Mouse (Mus musculus) lung, adult 2 months (tissue): ENCODE results near the gene Sbno2. TPM values are rescaled to one million over a fixed set of nuclear protein-coding genes. Genes with fewer than 3 reads are reported as not detected.

Experiments used
- DNase-seq: peaks from one replicate; pipeline ENCODE4 v3.0.0; 2022
- H3K4me1 ChIP-seq: fragments of 200-500 bp; 2 replicates; pipeline ENCODE4 v1.6.1; 2011; ENCODE audit warnings: low read length; ENCODE audit not compliant: control insufficient read depth, insufficient read depth
- H3K4me3 ChIP-seq: fragments of 200-500 bp; replicated peaks from 2 replicates; pipeline ENCODE3; 2011; ENCODE audit warnings: low read depth, mild to moderate bottlenecking, control low read depth, low read length; ENCODE audit errors: extremely low read depth
- CTCF ChIP-seq: fragments of 200-500 bp; IDR thresholded peaks from 2 replicates; pipeline ENCODE4 v1.5.1; 2011; ENCODE audit warnings: mild to moderate bottlenecking, low read length, control low read depth; ENCODE audit not compliant: insufficient read depth
- POLR2A ChIP-seq: fragments of 200-500 bp; IDR thresholded peaks from 2 replicates; pipeline ENCODE4 v1.6.1; 2011; ENCODE audit warnings: low read depth, mild to moderate bottlenecking, control low read depth, low read length, borderline replicate concordance; ENCODE audit errors: extremely low read depth
- WGBS: fragments of 180-500 bp; shearing (Covaris S2); methylation state at CpG from one replicate; pipeline ENCODE4 v1.1.7; 2018; 5-methylcytosine and 5-hydroxymethylcytosine counted together
- polyA plus RNA-seq: library from polyadenylated mRNA; depleted of rRNA; stranded (reverse); fragments of >200 nt; gene quantifications from 2 replicates; pipeline ENCODE4 v1.2.3, GENCODE M21; 2012

The Sbno2 gene
- polyA plus RNA-seq, 1 experiment, result 85.8 TPM

DNA sequence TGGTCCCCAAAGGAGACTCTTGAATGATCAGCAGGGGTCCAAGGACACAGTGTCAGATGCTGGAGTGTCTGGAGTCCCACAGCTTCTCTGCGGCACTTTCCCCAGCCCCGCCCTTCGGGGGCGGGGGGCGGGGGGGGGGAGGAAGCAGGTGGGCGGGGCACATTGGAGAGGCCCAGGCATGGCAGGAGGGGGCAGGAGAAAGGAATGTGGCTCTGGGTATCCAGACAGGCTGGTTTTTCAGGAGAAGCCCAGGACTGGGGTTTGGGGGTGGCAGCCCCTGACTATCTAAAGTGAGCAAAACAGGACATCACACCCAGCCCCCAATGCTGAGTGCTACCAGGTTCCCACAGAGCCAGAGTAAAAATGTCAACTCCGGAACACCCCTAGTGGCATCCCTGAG, 8.1 kb downstream of the Sbno2 start:
- no peak for DNase-seq
- TF ChIP-seq POLR2A, result no peak
- TF ChIP-seq CTCF, result no peak
- H3K4me1 ChIP-seq, result peaks cover 32% of the 10 kb centered on the region
- WGBS, result 19% methylated on average over 3 of the region's 7 CpGs
- H3K4me3 ChIP-seq, result no peak overlapping the region

DNA sequence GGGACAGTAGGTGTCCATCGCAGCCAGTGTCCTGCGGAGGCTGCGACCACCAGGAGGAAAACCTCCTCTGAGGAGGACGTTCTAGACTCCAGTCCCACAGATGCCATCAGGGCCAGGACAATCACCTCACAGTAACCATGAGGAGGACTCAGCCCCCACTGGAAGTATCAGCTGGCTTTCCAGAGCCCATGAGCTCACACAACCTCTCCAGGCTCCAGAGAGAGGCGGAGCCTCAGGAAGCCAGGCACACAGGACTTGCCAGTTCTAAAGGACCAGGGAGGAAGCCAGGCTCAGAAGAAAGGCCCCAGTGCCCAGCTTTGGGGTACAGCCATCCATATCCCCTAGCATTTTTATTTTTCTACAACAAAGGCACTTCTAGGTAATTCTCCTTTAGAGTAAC, 9.8 kb downstream of the Sbno2 start:
- no peak for TF ChIP-seq POLR2A
- no peak for TF ChIP-seq CTCF
- Histone ChIP-seq H3K4me1 (peaks cover 23% of the 10 kb centered on the region), H3K4me3 (no peak overlapping the region)
- 76% methylated on average over 5 of the region's 5 CpGs for WGBS
- no peak for DNase-seq

DNA sequence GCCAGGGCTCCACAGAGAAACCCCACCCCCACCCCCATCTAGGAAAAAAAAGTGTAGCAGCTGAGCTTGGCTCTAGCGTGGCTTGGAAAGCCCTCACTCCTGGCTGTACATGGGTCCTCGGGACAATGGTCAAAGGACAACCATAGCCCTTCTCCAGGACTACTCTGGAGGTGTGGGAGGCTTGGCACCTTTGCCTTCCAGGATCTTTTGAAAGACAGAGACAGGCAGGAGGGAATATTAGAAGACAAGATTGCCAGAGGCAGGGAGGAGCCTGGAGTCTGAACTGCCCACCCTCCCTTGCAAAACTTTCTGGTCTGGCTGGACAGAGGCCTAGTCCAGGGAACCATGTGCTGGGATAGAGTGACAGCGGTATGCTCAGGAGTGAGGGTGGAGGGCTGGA, 10.7 kb downstream of the Sbno2 start:
- TF ChIP-seq CTCF, result no peak
- no peak for TF ChIP-seq POLR2A
- WGBS, result 60% methylated on average over 3 of the region's 3 CpGs
- no peak for DNase-seq
- Histone ChIP-seq H3K4me3 (no peak overlapping the region), H3K4me1 (peaks cover 17% of the 10 kb centered on the region)

DNA sequence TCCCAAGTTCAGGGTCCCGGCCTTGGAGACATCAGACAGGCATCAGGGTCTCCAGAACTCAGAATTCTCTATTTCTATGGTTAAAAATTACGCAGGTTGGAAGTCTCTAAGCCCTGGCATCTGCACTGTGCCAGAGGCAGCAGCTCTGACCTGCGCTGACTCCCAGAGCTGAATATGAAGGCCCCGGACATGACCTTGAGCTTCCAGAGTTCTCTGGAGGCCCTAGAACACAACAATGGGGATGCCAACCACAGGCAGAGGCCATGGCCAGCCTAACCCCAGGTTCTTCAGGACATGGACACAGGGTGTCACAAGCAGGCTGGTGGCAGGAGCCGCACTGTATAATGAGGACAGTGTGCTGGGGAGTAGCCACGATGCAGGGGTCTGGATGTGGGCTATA, 11.3 kb downstream of the Sbno2 start:
- Histone ChIP-seq H3K4me1 (peaks cover 17% of the 10 kb centered on the region), H3K4me3 (no peak overlapping the region)
- no peak for DNase-seq
- TF ChIP-seq CTCF (no peak), POLR2A (no peak)
- WGBS, result 91% methylated on average over 6 of the region's 6 CpGs

DNA sequence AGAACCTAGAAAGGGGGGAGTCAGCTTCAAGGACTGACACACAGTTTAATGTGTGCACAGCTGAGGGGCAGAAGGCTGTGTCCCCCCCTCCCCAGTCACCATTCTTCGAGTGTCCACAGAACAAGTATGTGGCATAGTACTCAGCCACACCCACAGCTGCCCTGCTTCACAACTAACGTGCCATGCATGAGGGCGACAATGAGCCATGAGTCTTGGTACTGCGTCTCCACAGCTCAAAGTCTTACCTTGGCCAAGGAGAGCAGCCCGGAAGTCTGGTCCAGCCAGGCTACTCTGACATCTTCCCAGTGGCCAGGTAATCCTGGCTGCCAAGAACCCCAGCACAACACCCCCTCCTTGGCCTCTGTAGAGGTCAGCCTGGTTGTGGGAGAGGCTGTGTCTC, 12.7 kb downstream of the Sbno2 start:
- TF ChIP-seq CTCF, result no peak
- no peak for TF ChIP-seq POLR2A
- no peak for DNase-seq
- WGBS, result 61% methylated on average over 5 of the region's 5 CpGs
- H3K4me3 ChIP-seq, result no peak overlapping the region
- peaks cover 15% of the 10 kb centered on the region for H3K4me1 ChIP-seq

DNA sequence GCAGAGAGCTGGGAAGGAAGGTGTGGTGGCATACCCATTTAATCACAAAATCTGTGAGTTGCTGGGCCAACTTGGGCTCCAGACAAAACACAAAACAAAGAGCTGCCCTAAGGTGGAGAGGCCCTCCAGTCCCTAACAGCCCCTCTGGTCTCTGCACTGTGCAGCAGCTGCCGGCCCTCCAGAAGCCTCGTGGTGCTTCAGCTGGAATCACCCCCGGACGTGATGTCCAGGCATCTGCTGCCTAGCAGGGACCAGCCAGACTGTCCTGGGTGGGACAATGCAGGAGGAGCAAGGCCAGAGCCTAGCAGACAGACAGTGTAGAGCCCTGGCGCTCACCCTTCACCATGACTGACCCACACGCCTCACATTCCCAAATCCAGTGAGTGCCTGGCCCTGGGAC, 13.8 kb downstream of the Sbno2 start:
- no peak for DNase-seq
- 64% methylated on average over 6 of the region's 6 CpGs for WGBS
- no peak for TF ChIP-seq POLR2A
- TF ChIP-seq CTCF, result no peak

DNA sequence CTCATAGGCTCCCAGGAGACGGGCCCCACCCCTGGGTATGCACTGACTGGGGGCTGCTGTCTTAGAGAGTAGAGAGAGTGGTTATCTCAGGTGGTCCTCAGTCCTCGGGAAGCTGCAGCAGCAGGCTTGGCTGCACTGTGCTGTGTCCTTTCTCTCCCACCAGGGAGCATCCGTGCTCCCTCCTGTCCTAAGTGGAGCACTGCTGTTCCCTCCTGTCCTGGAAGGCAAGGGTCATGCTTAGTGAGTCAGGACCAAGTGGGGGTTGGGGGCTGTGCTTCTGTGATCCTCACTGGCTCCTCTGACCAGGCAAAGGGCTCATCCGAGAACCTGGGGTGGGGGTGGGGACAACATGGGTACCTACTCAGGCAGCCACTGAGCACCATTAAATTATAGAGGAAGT, 16.2 kb downstream of the Sbno2 start:
- Histone ChIP-seq H3K4me1 (peaks cover 24% of the 10 kb centered on the region), H3K4me3 (no peak overlapping the region)
- DNase-seq, result no peak
- 69% methylated on average over 4 of the region's 4 CpGs for WGBS
- TF ChIP-seq POLR2A, result no peak
- 0 out of 2 replicates have a peak, but pooled peaks have one; percentile 16 for TF ChIP-seq CTCF

More for the DNA sequence above, 13.8 kb downstream of the Sbno2 start:
- H3K4me1 ChIP-seq, result peaks cover 16% of the 10 kb centered on the region
- no peak overlapping the region for H3K4me3 ChIP-seq

DNA sequence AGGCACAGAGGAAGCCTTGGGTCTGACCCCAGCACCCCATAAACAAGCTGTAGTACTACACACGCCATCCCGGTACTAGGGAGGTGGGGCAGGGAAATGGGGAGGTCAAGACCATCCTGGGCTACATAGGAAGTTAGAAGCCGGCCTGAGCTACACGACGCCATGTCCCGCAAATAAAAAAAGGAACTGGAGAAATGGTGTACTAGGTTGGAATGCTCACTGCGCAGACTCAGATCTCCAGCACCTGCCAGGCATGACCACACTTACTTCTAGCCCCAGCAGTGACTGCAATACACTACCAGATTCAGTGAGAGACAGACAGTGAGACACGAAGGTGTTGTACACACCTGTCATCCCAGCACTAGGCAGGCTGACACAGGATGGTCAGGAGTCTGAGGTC, 17.9 kb downstream of the Sbno2 start:
- Histone ChIP-seq H3K4me3 (no peak overlapping the region), H3K4me1 (peaks cover 21% of the 10 kb centered on the region)
- TF ChIP-seq CTCF (no peak), POLR2A (no peak)
- DNase-seq, result no peak
- WGBS, result 70% methylated on average over 8 of the region's 8 CpGs

DNA sequence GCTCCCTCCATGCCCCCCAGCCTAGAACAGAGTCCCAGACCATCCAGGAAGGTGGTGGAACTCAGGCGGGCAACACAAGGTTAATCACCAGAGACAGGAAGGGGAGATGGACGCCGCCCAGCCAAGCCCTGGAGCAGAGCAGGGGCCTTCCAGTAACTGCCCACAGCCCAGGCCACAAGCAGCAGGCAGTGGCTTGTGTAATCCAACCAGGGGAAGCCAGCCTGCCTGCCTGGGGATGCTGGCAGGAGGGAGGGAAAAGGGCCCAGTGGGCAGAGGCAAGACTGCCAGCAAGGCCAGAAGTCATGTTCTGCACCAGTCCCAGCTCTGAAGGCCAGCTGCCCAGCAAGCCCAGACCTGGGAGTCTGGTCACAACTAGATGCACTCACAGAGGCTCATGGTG, 18.5 kb downstream of the Sbno2 start:
- Histone ChIP-seq H3K4me3 (no peak overlapping the region), H3K4me1 (peaks cover 20% of the 10 kb centered on the region)
- DNase-seq, result no peak
- TF ChIP-seq CTCF (no peak), POLR2A (no peak)
- 50% methylated on average over 3 of the region's 3 CpGs for WGBS

DNA sequence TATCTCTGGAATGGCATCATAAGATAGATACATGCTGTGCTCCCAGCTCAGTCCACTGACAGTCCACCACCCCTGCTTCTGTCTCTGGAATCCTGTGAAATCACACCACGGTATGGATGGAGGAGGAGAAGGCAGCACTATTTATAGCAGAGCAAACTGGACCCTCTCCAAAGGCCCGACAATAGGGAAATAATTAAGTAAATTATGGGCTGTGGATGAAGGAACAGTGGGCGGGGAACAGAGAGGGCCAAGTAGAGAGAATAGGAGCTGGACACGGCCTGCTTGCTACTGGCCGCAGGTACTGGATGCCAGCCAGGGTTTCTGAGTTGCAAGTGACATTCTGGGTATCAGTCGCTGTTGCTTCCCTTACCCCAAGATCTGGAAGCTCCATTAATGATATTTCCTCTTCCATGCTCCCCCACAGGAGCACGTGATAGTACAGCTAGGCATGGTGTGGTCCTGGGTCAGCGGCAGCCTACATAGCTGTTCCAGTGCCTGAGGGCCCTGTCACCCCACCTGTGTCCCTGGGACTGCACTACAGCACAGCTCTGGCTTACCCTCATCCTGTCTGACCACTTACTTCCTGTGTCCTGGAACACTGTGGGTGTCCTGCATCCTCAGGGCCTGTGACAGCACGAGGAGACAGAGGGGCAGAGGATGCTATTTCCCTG, 20.4 kb downstream of the Sbno2 start:
- DNase-seq, result no peak
- H3K4me3 ChIP-seq, result no peak overlapping the region
- TF ChIP-seq POLR2A (no peak), CTCF (no peak)
- peaks cover 22% of the 10 kb centered on the region for H3K4me1 ChIP-seq
- 23% methylated on average over 9 of the region's 9 CpGs for WGBS
